Mouse (Mus musculus) spleen, postnatal 10 days (tissue): ENCODE measurements around the gene Gm5726.
"Not testable (repeated sequence)": the region's sequence is repeated elsewhere in the genome, so short reads cannot be mapped to it uniquely, and the experiment has no call there.

Experiments used
- DNase-seq, 2 experiments: peaks; one replicate each; pipeline ENCODE4 v3.0.0; 2021 to 2022; ENCODE audit warnings: low spot score in 2 of 2

The Gm5726 gene

GRCm38 (mm10) chr7:20545657-20546056 is at the start of gene Gm5726:
Gene Gm5726, minus strand, starts transcription at chr7:20545757.
- not testable (repeated sequence) for DNase-seq

DNA sequence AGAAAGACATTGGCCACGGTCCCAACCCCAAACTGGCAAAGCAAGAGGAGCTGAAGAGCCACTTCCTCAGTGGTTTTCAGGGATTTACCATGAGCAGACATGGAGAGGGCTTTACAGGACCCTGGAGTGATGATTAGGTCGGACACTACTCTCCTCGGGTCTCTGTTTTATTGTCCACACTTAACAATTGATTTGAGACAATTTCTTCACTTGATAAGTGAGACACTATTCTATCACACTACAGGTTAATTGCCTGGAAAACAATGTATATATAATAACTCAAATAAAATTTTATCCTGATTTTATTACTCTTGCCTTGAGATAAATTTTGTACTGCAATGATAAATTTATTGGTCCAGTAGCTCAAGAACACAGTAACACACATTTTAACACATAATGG is 30.6 kb upstream of the Gm5726 start, which contains the start of gene Gm4141:
Gm4141 (minus strand) TSS at position 101 of the 400 bp plus-strand sequence.
- DNase-seq = not testable (repeated sequence)

DNA sequence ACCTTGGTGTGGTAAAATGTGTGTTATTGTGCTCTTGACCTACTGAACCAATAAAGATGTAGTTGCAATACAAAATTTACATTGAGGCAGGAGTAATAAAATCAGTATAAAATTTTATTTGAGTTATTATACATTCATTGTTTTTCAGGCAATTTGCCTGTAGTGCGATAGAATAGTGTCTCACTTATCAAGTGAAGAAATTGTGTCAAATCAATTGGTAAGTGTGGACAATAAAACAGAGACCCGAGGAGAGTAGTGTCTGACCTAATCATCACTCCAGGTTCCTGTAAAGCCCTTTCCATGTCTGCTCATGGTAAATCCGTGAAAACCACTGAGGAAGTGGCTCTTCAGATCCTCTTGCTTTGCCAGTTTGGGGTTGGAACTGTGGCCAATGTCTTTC is 12.0 kb downstream of the Gm5726 start, which contains the start of gene Vmn1r104:
Vmn1r104 (plus strand) TSS at position 301 of the 400 bp plus-strand sequence.
- not testable (repeated sequence) for DNase-seq

- not testable (repeated sequence) for DNase-seq
Observed at GRCm38 (mm10) chr7:20510434-20510833, 35.1 kb downstream of the Gm5726 start, which contains the start of gene Vmn1r103. Gene Vmn1r103, minus strand, starts transcription at chr7:20510534.
